Mouse (Mus musculus) forebrain, embryonic 13.5 days (tissue): ENCODE results near the gene AL731706.1. TPM values are rescaled to one million over a fixed set of nuclear protein-coding genes. Genes with fewer than 3 reads are reported as not detected.

Experiments used
- ATAC-seq: fragments of 200-750 bp; cut with Nextera tagmentation; 2 replicates; pipeline ENCODE4 v1.8.0; 2017
- H3K27ac ChIP-seq: fragments of 300-500 bp; sonication (generic); 2 replicates; pipeline ENCODE4 v1.5.1; 2015; ENCODE audit warnings: inconsistent platforms, mild to moderate bottlenecking, moderate library complexity
- H3K27me3 ChIP-seq: fragments of 300-500 bp; sonication (generic); 2 replicates; pipeline ENCODE4 v1.6.1; 2015; ENCODE audit warnings: mild to moderate bottlenecking, inconsistent platforms
- H3K36me3 ChIP-seq: fragments of 300-500 bp; sonication (generic); 2 replicates; pipeline ENCODE4 v1.6.1; 2015; ENCODE audit warnings: mild to moderate bottlenecking, inconsistent platforms; ENCODE audit not compliant: poor library complexity, severe bottlenecking
- H3K4me1 ChIP-seq: fragments of 300-500 bp; sonication (generic); 2 replicates; pipeline ENCODE4 v1.6.1; 2015; ENCODE audit warnings: inconsistent platforms
- H3K4me2 ChIP-seq: fragments of 300-500 bp; sonication (generic); 2 replicates; pipeline ENCODE4 v1.6.1; 2015; ENCODE audit warnings: inconsistent platforms, mild to moderate bottlenecking, moderate library complexity
- H3K4me3 ChIP-seq: fragments of 300-500 bp; sonication (generic); 2 replicates; pipeline ENCODE4 v1.5.1; 2015; ENCODE audit warnings: mild to moderate bottlenecking, inconsistent platforms
- H3K9ac ChIP-seq: fragments of 300-500 bp; sonication (generic); 2 replicates; pipeline ENCODE4 v1.6.1; 2015; ENCODE audit warnings: mild to moderate bottlenecking, inconsistent platforms
- H3K9me3 ChIP-seq: fragments of 300-500 bp; sonication (generic); replicated peaks from 2 replicates; pipeline ENCODE4 v1.6.1; 2016; ENCODE audit warnings: inconsistent platforms
- WGBS: fragments of 180-500 bp; shearing (Covaris S2); methylation state at CpG from one replicate; pipeline ENCODE4 v1.1.7; 2015; 5-methylcytosine and 5-hydroxymethylcytosine counted together
- polyA plus RNA-seq: library from polyadenylated mRNA; unstranded; fragments of >200 nt; fragmentation: Nextera tagmentation; extraction: Ambion mirVana; gene quantifications from 2 replicates; pipeline ENCODE4 v1.2.1, GENCODE M21; 2015

The AL731706.1 gene
- polyA plus RNA-seq, 1 experiment from 2014 or later = 27.4 TPM

DNA sequence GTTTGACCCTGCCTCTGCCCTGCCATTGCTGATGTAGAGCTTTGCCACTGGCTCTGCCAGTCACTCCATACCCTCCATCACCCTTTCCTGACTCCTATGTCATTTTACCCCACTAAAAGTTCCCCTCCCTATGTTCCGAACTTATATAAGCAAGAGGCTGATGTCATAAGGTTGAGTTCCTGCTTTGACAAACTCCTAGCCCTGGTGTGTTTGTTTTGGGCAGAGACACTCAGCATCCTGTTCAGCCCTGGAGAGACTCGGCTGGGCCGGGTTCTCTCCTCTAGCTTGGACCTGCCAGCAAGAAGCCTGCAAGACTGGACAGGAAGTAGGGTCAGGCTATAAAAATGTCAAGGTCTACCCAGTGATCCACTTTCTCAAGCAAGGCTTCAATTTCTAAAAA is 58.3 kb downstream of the AL731706.1 start:
- no peak for ATAC-seq
- Histone ChIP-seq H3K27me3 (no peaks in the 10 kb centered on the region), H3K4me1 (no peaks in the 10 kb centered on the region), H3K4me3 (no peak overlapping the region), H3K4me2 (no peak overlapping the region), H3K9me3 (no peaks in the 10 kb centered on the region), H3K27ac (no peak overlapping the region), H3K36me3 (no peaks in the 10 kb centered on the region), H3K9ac (no peak overlapping the region)
- WGBS = 88% methylated on average over 3 of the region's 3 CpGs

Other genes with a start within 250 kb of the AL731706.1 start
- 51.6 and 53.4 TPM in 2 replicates for gene Snap25, start 177.9 kb downstream of the AL731706.1 start, polyA plus RNA-seq
- gene AL731706.2, start 5.7 kb downstream of the AL731706.1 start, polyA plus RNA-seq = 22.9 and 38.6 TPM in 2 replicates
- gene Slx4ip, start 171 bp downstream of the AL731706.1 start, polyA plus RNA-seq = 12.2 and 12.8 TPM in 2 replicates
- gene Mkks, start within 50 bp of the AL731706.1 start, polyA plus RNA-seq = 9.9 and 10.8 TPM in 2 replicates
- 10.6 and 12.3 TPM in 2 replicates for gene Jag1, start 225.3 kb upstream of the AL731706.1 start, polyA plus RNA-seq